Mouse (Mus musculus) CH12.LX (cell line): ENCODE measurements around the gene Pabpc6. TPM values are rescaled to one million over a fixed set of nuclear protein-coding genes. Genes with fewer than 3 reads are reported as not detected.

ENCODE experiments used
- DNase-seq: peaks from one replicate; pipeline ENCODE4 v3.0.0-alpha.2; 2013; ENCODE audit errors: extremely low read depth
- H3K27ac ChIP-seq: 2 replicates; pipeline ENCODE4 v1.5.1; 2012; ENCODE audit warnings: low read depth, mild to moderate bottlenecking, control low read depth, moderate library complexity; ENCODE audit not compliant: insufficient read depth
- H3K27me3 ChIP-seq: replicated peaks from 2 replicates; pipeline ENCODE3; 2012; ENCODE audit warnings: inconsistent platforms
- H3K36me3 ChIP-seq, 2 experiments: replicated peaks in 1 of 2; 2 replicates each; pipeline versions ENCODE3 to v1.6.1; 2012; ENCODE audit warnings: inconsistent platforms in 1 of 2, low read length in 1 of 2, mild to moderate bottlenecking in 1 of 2, mixed read lengths in 1 of 2, moderate library complexity in 1 of 2; ENCODE audit not compliant: control insufficient read depth in 1 of 2, insufficient read depth in 1 of 2
- H3K4me1 ChIP-seq, 2 experiments: 2 replicates each; pipeline ENCODE4 v1.6.1; 2012; ENCODE audit warnings: inconsistent platforms in 1 of 2, moderate library complexity in 1 of 2; ENCODE audit not compliant: insufficient read depth in 2 of 2, control insufficient read depth in 1 of 2
- H3K4me2 ChIP-seq: 2 replicates; pipeline ENCODE4 v1.6.1; 2012; ENCODE audit warnings: low read depth, mild to moderate bottlenecking, control low read depth; ENCODE audit not compliant: poor library complexity, insufficient read depth, severe bottlenecking
- H3K4me3 ChIP-seq, 3 experiments: fragments of 150-350 bp in 1 of 3; sonication (generic) in 1 of 3; replicated peaks in 1 of 3; 2 replicates each; pipeline versions ENCODE3 to v1.5.1; 2011 to 2012; ENCODE audit warnings: low read depth in 2 of 3, low read length in 2 of 3, mild to moderate bottlenecking in 2 of 3, moderate library complexity in 2 of 3, control low read depth in 1 of 3, improper control_type of control experiment in 1 of 3, inconsistent platforms in 1 of 3, mixed read lengths in 1 of 3; ENCODE audit not compliant: poor library complexity in 1 of 3
- H3K79me2 ChIP-seq: replicated peaks from 2 replicates; pipeline ENCODE4 v1.6.1; 2012; ENCODE audit warnings: mild to moderate bottlenecking, moderate library complexity; ENCODE audit not compliant: control insufficient read depth, poor library complexity, insufficient read depth, severe bottlenecking; ENCODE audit errors: extremely low read depth
- H3K9ac ChIP-seq: 2 replicates; pipeline ENCODE4 v1.6.1; 2012; ENCODE audit warnings: low read depth, mild to moderate bottlenecking, control low read depth, moderate library complexity; ENCODE audit not compliant: insufficient read depth
- H3K9me3 ChIP-seq: replicated peaks from 2 replicates; pipeline ENCODE3; 2012; ENCODE audit warnings: low read length, inconsistent platforms, mixed read lengths
- CHD2 ChIP-seq: IDR thresholded peaks from 2 replicates; pipeline ENCODE4 v1.6.1; 2011; ENCODE audit warnings: low read length, improper control_type of control experiment
- CTCF ChIP-seq, 2 experiments: IDR thresholded peaks in 1 of 2; conservative IDR thresholded peaks in 1 of 2; 2 replicates each; pipeline ENCODE4 v1.5.1; 2011 to 2012; ENCODE audit warnings: low read depth in 2 of 2, low read length in 2 of 2, improper control_type of control experiment in 1 of 2, inconsistent platforms in 1 of 2, mild to moderate bottlenecking in 1 of 2, moderate library complexity in 1 of 2
- E2F4 ChIP-seq: IDR thresholded peaks from 2 replicates; pipeline ENCODE4 v1.6.1; 2011; ENCODE audit warnings: low read depth, low read length, improper control_type of control experiment; ENCODE audit not compliant: insufficient replicate concordance
- EP300 ChIP-seq: IDR thresholded peaks from 2 replicates; pipeline ENCODE4 v1.6.1; 2011; ENCODE audit warnings: low read length, improper control_type of control experiment
- ETS1 ChIP-seq: conservative IDR thresholded peaks from 2 replicates; pipeline ENCODE4 v1.6.1; 2012; ENCODE audit warnings: low read depth, mild to moderate bottlenecking, inconsistent platforms, low read length, improper control_type of control experiment, moderate library complexity
- GABPA ChIP-seq: IDR thresholded peaks from 2 replicates; pipeline ENCODE4 v1.6.1; 2012; ENCODE audit warnings: low read depth, low read length, improper control_type of control experiment, inconsistent platforms; ENCODE audit not compliant: insufficient replicate concordance
- JUND ChIP-seq: conservative IDR thresholded peaks from 2 replicates; pipeline ENCODE4 v1.6.1; 2011; ENCODE audit warnings: low read depth, low read length, improper control_type of control experiment
- MAFK ChIP-seq: IDR thresholded peaks from 2 replicates; pipeline ENCODE4 v1.6.1; 2011; ENCODE audit warnings: low read length, improper control_type of control experiment; ENCODE audit not compliant: insufficient replicate concordance
- MAX ChIP-seq: IDR thresholded peaks from 2 replicates; pipeline ENCODE4 v1.6.1; 2011; ENCODE audit warnings: low read length, improper control_type of control experiment
- MAZ ChIP-seq: IDR thresholded peaks from 2 replicates; pipeline ENCODE4 v1.6.1; 2012; ENCODE audit warnings: low read depth, mild to moderate bottlenecking, inconsistent platforms, low read length, improper control_type of control experiment, moderate library complexity
- MEF2A ChIP-seq: IDR thresholded peaks from 2 replicates; pipeline ENCODE4 v1.6.1; 2014; ENCODE audit warnings: low read depth, mild to moderate bottlenecking, inconsistent platforms, low read length, improper control_type of control experiment, borderline replicate concordance
- MXI1 ChIP-seq: IDR thresholded peaks from 2 replicates; pipeline ENCODE4 v1.6.1; 2011; ENCODE audit warnings: mild to moderate bottlenecking, low read depth, low read length, improper control_type of control experiment
- NELFE ChIP-seq: IDR thresholded peaks from 2 replicates; pipeline ENCODE4 v1.6.1; 2011; ENCODE audit warnings: low read depth, low read length, improper control_type of control experiment
- NRF1 ChIP-seq: IDR thresholded peaks from 2 replicates; pipeline ENCODE4 v1.6.1; 2014; ENCODE audit warnings: low read depth, mild to moderate bottlenecking, inconsistent platforms, low read length, improper control_type of control experiment, moderate library complexity
- PAX5 ChIP-seq: IDR thresholded peaks from 2 replicates; pipeline ENCODE4 v1.6.1; 2012; ENCODE audit warnings: low read length, inconsistent platforms, mixed read lengths
- POLR2AphosphoS2 ChIP-seq: IDR thresholded peaks from 2 replicates; pipeline ENCODE4 v1.6.1; 2011; ENCODE audit warnings: low read depth, low read length, improper control_type of control experiment
- RAD21 ChIP-seq: IDR thresholded peaks from 2 replicates; pipeline ENCODE4 v1.6.1; 2011; ENCODE audit warnings: low read depth, mild to moderate bottlenecking, low read length, improper control_type of control experiment, moderate library complexity
- RCOR1 ChIP-seq: conservative IDR thresholded peaks from 2 replicates; pipeline ENCODE4 v1.6.1; 2012; ENCODE audit warnings: low read depth, mild to moderate bottlenecking, inconsistent platforms, low read length, improper control_type of control experiment
- SIN3A ChIP-seq: IDR thresholded peaks from 2 replicates; pipeline ENCODE4 v1.6.1; 2012; ENCODE audit warnings: low read length, improper control_type of control experiment, inconsistent platforms
- TCF12 ChIP-seq: IDR thresholded peaks from 2 replicates; pipeline ENCODE4 v1.6.1; 2014; ENCODE audit warnings: low read depth, mild to moderate bottlenecking, inconsistent platforms, low read length, improper control_type of control experiment
- UBTF ChIP-seq: IDR thresholded peaks from 2 replicates; pipeline ENCODE4 v1.6.1; 2012; ENCODE audit warnings: low read depth, mild to moderate bottlenecking, inconsistent platforms, low read length, improper control_type of control experiment, moderate library complexity
- USF1 ChIP-seq: IDR thresholded peaks from 2 replicates; pipeline ENCODE4 v1.6.1; 2014; ENCODE audit warnings: low read depth, mild to moderate bottlenecking, inconsistent platforms, low read length, improper control_type of control experiment
- USF2 ChIP-seq: conservative IDR thresholded peaks from 2 replicates; pipeline ENCODE4 v1.6.1; 2011; ENCODE audit warnings: low read depth, low read length, improper control_type of control experiment
- ZMIZ1 ChIP-seq: IDR thresholded peaks from 2 replicates; pipeline ENCODE4 v1.6.1; 2012; ENCODE audit warnings: low read depth, mild to moderate bottlenecking, inconsistent platforms, low read length, improper control_type of control experiment
- ZNF384 ChIP-seq: IDR thresholded peaks from 2 replicates; pipeline ENCODE4 v1.6.1; 2012; ENCODE audit warnings: low read depth, low read length, improper control_type of control experiment, inconsistent platforms
- dilution Hi-C: fragments of 300-500 bp; cut with MboI; formaldehyde crosslinking; loops from 2 replicates; pipeline ENCODE4 v1.14.3; 2020; ENCODE audit warnings: low sequenced_read_pairs; ENCODE audit not compliant: extremely low pct_unique_long_range_greater_than_20kb, extremely low pct_ligation_motif_present
- in situ Hi-C: fragments of 300-500 bp; cut with MboI; formaldehyde crosslinking; loops from 3 replicates; pipeline ENCODE4 v1.14.3; 2019; ENCODE audit warnings: low sequenced_read_pairs, low pct_ligation_motif_present, low pct_unique_long_range_greater_than_20kb, mixed read lengths
- polyA plus RNA-seq: library from polyadenylated mRNA; unstranded; fragments of >175 nt; gene quantifications from 2 replicates; pipeline ENCODE4 v1.2.1, GENCODE M21; 2012; ENCODE audit warnings: low read depth; ENCODE audit not compliant: insufficient read length
- total RNA-seq, 2 experiments: library from RNA; depleted of rRNA; stranded (reverse); fragments of 300-350 nt in 1 of 2; fragments of >200 nt in 1 of 2; gene quantifications; 2 replicates each; pipeline ENCODE4 v1.2.3; 2012 to 2014

The Pabpc6 gene
- total and polyA plus RNA-seq, 3 experiments: not detected

DNA sequence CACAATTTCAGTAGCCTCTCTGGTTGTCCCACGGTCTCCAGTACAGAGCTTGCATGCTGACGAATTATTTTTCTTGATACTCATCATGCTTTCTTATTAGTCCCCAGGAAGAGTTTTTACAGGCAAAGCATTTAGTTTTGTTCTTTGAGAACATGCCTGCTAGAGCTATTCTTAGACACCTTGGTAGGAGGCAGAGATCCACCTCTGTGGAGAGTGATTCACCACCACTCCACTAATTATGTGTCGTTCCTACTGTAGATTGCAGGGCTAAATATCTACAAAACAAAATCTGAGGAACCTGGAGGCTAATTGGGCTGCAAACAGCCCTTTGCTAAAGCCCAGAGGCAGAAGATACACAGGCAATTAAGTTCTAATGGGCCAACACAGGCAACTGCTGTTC, 15.4 kb downstream of the Pabpc6 start:
- Histone ChIP-seq H3K27ac (no peak overlapping the region), H3K27me3 (no peaks in the 10 kb centered on the region), H3K4me2 (no peak overlapping the region), H3K79me2 (no peaks in the 10 kb centered on the region), H3K4me1 (no peaks in the 10 kb centered on the region), H3K36me3 (no peaks in the 10 kb centered on the region), H3K9me3 (no peaks in the 10 kb centered on the region), H3K4me3 (no peak overlapping the region), H3K9ac (no peak overlapping the region)
- DNase-seq: no peak
- in situ Hi-C loops: no loop called here
- dilution Hi-C loops: no loop called here
- TF ChIP-seq CHD2: no peak
- no peak for TF ChIP-seq E2F4
- no peak for TF ChIP-seq EP300
- TF ChIP-seq MAFK: no peak
- TF ChIP-seq NELFE: no peak
- TF ChIP-seq POLR2AphosphoS2: no peak
- TF ChIP-seq RAD21: no peak
- TF ChIP-seq ETS1: no peak
- no peak for TF ChIP-seq ZNF384
- no peak for TF ChIP-seq MXI1
- TF ChIP-seq MAZ: no peak
- no peak for TF ChIP-seq GABPA
- TF ChIP-seq MAX: no peak
- TF ChIP-seq UBTF: no peak

DNA sequence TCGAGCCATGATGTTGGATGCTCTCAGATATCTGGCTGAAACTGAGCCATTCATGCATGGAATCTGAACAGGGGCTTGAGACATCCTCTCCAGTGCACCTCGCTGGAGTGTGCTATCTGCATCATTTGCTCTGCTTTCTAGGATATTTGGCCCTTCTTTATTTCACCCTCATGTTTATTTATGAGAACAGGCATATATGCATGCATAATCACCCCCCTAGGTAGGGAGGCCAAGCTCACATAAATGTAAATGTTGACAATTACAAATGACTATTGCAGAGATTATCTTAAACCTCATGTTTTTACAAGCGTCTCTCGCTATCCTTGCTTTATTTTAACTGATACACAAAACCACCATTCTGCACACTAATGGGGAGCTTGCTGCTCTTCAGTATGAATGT, 21.9 kb downstream of the Pabpc6 start:
- no peak for DNase-seq
- TF ChIP-seq RAD21 (no peak), MEF2A (no peak), PAX5 (no peak), ZMIZ1 (no peak), CTCF (conservative IDR thresholded peaks at IDR 0.05 in 1 of 2, IDR thresholded peaks at IDR 0.05 in 1 of 2; ENCODE audit: low read depth in 2 of 2, low read length in 2 of 2) (no peak), GABPA (no peak), MXI1 (no peak), UBTF (no peak), USF2 (no peak), NELFE (no peak), JUND (no peak), ZNF384 (no peak), TCF12 (no peak), EP300 (no peak), NRF1 (no peak), USF1 (no peak), RCOR1 (no peak), SIN3A (no peak)
- TF ChIP-seq, all 38 proteins: peak for 0
- Histone ChIP-seq H3K79me2 (no peaks in the 10 kb centered on the region), H3K4me2 (no peak overlapping the region), H3K27me3 (no peaks in the 10 kb centered on the region), H3K4me1 (no peaks in the 10 kb centered on the region), H3K27ac (no peak overlapping the region), H3K36me3 (no peaks in the 10 kb centered on the region), H3K4me3 (no peak overlapping the region), H3K9ac (no peak overlapping the region), H3K9me3 (no peaks in the 10 kb centered on the region)
- dilution Hi-C loops (no loop called here), in situ Hi-C loops (no loop called here)
